Mouse (Mus musculus) layer of hippocampus, adult 8-10 months (tissue): ENCODE measurements around the gene Hvcn1. TPM values are rescaled to one million over a fixed set of nuclear protein-coding genes. Genes with fewer than 3 reads are reported as not detected.
"Not testable (repeated sequence)": the region's sequence is repeated elsewhere in the genome, so short reads cannot be mapped to it uniquely, and the experiment has no call there.

Source experiments
- DNase-seq, 2 experiments: peaks; one replicate each; pipeline ENCODE4 v3.0.0; 2022; ENCODE audit warnings: low spot score in 2 of 2
- total RNA-seq, 4 experiments: library from RNA; stranded (reverse); gene quantifications; 2 replicates each; pipeline ENCODE4 v1.2.4; 2022

The Hvcn1 gene
- total RNA-seq, 4 experiments from 2014 or later: 2.1 to 22.9 (median 8.2) TPM

- no peak for DNase-seq
Observed at GRCm38 (mm10) chr5:122201904-122202303, 4.7 kb upstream of the Hvcn1 start.

DNA sequence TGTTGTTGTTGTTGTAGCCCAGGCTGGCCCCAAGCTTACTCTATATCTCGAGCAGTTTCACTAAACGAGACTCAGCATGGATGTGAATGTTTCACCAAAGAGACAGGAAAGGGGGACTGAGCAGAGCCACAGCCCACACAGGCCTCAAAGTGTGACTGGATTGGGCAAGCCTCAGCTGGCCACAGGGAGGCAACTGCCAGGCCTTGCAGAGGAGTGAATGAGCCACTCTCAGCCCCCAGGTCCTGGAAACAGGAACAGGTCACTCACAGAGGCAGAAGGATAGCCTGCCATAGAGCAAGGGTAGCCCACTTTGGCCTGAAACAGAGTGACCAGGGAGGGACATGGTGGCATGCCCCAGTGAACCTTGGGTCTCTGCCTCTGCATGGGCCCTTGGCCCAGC is 2.4 kb upstream of the Hvcn1 start:
- no peak for DNase-seq

DNA sequence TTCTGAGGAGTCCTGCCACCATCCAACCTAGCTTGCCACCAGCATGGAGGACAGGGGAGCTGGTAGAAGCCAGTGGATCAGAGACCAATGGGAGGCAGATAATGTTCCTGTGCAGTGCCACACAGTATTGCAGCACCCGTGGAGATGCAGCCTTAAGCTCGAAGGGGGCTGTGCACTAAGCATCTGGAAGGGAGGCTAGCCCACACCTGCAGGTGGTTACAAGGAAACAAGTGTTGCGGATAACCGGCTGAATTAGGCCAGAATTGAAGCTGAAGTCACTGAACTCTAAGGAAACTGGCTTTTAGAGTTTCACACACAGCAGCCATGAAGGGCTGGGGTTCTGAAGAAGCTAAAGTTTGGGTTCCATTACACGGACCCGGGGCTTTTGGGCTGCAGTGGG is 2.3 kb downstream of the Hvcn1 start:
- no peak for DNase-seq

DNA sequence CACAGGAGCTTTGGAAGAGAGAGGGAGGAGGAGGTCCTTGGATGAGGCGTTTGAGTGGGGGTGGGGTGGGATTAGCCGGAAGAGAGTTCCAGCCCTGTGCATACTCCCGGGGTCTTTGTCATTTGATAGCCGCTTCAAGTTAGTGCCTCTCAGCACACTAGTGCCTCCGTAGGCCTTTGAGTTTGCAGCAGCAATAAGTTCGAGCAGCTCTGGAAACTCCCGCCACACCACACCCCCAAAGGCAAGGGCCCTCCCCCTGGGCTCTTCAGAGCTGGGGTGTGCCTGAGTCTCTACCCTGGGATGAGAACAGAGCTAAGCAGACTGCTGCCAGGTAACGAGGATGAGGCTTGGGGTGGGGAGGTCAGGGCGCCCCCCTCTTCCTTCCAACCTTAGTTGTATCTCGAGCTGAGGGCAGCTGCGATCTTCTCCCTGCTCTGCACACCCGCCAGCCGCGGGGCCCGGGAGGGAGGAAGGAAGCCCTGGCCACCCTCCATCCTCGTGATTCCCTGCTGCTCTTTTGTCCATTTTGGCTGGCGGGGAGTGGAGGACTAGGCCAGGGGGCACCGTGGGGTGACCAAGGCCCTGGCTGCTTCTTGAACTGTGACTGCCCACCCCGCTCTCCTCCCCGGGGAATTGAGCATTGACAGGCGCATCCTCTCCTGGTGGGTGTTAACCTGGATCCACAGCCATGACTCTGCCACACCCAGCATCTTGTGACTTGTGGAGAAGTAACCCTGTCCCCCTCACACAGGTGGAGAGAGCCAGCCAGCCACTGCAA is 3.2 kb downstream of the Hvcn1 start:
- no peak for DNase-seq

GRCm38 (mm10) chr5:122210890-122211289 is 4.3 kb downstream of the Hvcn1 start:
- DNase-seq: no peak

DNA sequence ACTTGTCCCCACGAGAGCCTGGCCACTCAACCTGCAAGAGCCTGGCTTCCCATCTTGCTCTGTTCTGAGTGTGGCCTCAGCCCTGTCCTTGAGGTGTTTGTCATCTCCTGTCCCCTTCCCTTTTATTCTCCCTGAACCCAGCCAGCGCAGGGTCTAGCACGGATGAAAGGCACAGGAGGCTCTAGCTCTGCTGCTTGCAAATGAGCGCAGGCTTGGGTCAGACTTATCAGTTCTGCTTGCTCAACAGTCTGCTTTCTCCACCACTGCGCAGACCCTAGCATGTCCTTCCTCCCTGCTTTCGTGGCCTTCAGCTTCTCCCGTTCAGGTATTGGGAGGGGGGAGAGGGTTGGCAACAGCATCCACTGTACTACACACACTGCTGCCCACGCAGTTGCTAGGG is 5.5 kb downstream of the Hvcn1 start:
- no peak for DNase-seq

DNA sequence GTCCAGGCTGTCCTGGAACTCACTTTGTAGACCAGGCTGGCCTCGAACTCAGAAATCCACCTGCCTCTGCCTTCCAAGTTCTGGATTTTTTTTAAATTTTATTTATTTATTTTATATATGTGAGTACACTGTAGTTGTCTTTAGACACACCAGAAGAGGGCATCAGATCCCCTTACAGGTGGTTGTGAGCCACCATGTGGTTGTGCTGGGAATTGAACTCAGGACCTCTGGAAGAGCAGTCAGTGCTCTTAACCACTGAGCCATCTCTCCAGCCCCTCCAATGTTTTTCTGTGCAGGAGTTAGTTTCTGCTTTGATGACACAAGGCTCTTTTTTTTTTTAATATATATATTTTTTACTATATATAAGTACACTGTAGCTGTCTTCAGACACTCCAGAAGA is 6.2 kb downstream of the Hvcn1 start:
- not testable (repeated sequence) for DNase-seq

DNA sequence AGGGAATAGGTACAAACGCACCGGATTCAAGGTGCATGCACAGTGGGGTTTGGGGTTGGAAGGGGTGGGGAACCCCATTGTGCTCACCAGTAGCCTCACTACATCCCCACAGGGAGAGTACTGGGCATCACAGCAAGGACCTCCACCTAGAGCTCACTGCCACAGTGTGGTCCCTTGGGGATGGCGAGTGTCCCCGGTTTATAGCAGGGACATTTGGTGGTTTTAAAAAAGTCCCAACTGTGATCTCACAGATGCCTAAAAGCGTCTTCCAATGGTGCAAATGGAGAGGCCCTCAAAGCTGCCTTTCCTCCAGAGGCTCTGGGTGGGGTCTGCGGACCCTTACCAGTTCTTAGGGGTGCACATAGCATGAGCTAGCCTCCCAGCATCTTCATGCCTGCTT is 7.3 kb downstream of the Hvcn1 start:
- DNase-seq: no peak

GRCm38 (mm10) chr5:122217636-122218035 is 11.0 kb downstream of the Hvcn1 start:
- DNase-seq: no peak

GRCm38 (mm10) chr5:122218109-122218905 is 11.7 kb downstream of the Hvcn1 start:
- no peak for DNase-seq

DNA sequence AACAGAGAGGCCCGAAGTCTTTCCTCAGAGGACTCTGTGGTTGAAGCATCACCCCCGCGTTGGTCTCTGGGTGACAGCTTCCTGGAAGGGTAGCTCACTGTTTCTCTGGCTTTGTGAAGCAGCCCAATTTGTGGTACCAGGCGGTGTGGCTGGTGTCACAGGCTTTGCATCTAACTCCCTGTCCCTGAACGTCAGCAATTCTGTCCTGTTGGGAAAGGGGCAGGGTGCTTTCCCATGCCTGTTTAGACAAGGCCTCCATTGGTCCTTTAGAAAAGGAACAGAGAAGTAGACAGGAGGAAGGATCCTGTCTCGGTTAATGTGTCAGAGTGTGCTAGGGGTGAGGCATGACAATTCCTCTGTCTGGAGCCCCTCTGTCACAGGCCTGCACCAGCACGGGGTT is 12.3 kb downstream of the Hvcn1 start:
- no peak for DNase-seq

- DNase-seq: no peak
Observed at GRCm38 (mm10) chr5:122219655-122220629, 13.3 kb downstream of the Hvcn1 start.

DNA sequence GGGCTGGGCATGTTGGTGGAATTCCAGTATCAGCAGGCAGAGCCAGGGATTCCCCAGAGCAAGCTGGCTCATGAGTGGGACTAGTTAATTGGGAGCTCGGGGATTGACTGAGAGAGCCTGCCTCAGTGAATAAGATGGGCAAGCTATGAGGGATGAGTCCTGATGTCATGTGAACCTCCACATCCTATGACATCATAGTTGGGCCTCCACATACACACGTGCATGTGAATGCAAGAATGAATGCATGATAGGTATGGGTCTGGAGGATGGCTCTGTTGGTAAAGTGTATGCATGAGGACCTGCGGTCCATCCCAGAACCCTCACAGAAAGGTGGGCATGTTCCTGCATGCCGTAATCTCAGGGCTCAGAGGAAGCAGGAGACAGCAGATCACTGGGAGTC is 14.5 kb downstream of the Hvcn1 start:
- DNase-seq: no peak

GRCm38 (mm10) chr5:122224291-122224690 is 17.7 kb downstream of the Hvcn1 start:
- DNase-seq: no peak

DNA sequence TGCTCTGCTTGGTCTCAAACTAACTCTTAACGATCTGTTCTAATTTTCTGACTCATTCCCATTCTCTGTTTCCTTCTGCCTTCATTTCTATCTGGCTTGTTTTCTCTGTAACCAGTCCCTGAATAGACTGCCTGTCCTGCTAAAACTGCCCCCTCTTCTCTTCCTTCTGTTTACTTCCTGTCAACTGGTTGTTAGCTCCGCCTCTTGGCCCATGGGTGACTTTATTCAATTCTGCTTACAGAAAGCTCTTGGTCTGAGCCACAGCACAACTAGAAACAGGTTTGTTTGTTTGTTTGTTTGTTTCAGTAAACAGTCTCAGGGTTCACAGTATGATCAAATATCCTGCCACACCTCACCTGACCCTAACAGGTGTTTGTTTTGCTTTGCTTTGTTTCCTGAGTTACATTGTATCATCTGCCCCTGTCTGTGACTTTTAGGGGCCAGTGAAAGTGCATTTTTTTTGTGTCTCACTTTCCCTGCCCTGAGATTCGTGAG is 21.7 kb downstream of the Hvcn1 start:
- DNase-seq: no peak

- no peak for DNase-seq
Observed at GRCm38 (mm10) chr5:122228772-122229171, 22.2 kb downstream of the Hvcn1 start.

- no peak for DNase-seq
Observed at GRCm38 (mm10) chr5:122230816-122231215, 24.2 kb downstream of the Hvcn1 start.

- no peak for DNase-seq
Observed at GRCm38 (mm10) chr5:122231431-122231830, 24.8 kb downstream of the Hvcn1 start.

GRCm38 (mm10) chr5:122232004-122232403 is 25.4 kb downstream of the Hvcn1 start:
- no peak for DNase-seq

DNA sequence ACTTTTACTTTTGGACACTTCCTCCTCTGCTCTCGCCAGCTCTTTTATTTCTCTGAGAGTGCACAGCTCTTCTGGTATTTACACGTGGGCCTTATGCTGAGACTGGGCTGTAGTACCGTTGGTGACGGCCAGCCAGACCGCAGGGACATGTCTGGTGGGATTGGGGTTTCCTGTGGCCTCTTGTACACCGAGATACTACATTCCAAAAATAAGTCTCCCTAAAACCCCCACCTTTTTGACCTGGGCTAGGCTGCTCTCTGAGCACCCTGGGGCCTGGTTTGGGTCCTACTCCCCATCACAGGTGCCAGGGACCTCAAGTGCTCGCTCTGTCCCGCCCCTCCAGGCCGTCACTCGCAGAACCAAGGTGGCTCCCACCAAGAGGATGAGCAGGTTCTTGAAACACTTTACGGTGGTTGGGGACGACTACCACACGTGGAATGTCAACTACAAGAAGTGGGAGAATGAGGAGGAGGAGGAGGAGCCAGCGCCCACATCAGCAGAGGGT is 26.5 kb downstream of the Hvcn1 start:
- no peak for DNase-seq

- no peak for DNase-seq
Observed at GRCm38 (mm10) chr5:122233695-122234094, 27.1 kb downstream of the Hvcn1 start.
